Mouse (Mus musculus): ENCODE measurements around the gene Sf3a2. TPM values are rescaled to one million over a fixed set of nuclear protein-coding genes. Genes with fewer than 3 reads are reported as not detected.

Gene Sf3a2
- polyA plus RNA-seq, 1 experiment from 2014 or later, result 69.6 TPM

DNA sequence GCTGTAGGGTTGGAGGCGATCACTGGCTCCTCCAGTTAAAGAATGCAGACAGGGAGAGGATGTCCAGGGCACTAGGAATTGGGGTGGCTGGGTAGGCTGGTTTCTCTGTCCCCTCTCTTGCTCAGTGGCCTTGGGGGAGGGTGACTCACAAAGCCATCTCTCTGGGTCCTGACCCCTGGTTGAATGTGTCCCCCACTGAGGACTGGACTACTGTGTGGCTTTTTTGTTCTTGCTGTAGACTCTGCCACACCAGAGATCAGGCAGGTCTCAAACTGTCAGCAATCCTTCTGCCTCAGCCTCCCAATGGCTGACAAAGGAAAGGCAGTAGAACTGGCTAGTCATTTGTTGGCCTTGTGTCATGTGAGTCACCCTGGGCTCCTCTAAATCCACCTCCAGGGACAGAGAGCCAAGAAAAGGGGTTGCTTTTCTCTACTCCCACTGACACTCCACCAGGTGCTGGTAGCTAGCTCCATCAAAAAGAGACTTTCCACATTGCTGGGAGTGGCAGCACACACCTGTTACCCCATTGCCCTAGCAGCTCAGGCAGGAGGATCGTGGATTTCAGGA, 40.4 kb downstream of the Sf3a2 start:
- ATAC-seq (ENCODE audit: low read depth), result no peak
- H3K9ac ChIP-seq (ENCODE audit: low read depth, low read length), result no peak overlapping the region
- H3K36me3 ChIP-seq (ENCODE audit: control insufficient read depth, insufficient read depth, low read length), result no peaks in the 10 kb centered on the region
- peaks cover 38% of the 10 kb centered on the region for H3K27me3 ChIP-seq (replicated peaks; ENCODE audit: control insufficient read depth, insufficient read depth, low read length)
- 54% methylated on average over 2 of the region's 2 CpGs for WGBS
- H3K27ac ChIP-seq (replicated peaks; ENCODE audit: low read depth, low read length), result no peak overlapping the region
- H3K4me3 ChIP-seq (ENCODE audit: low read depth, low read length), result no peak overlapping the region
- peaks cover 7% of the 10 kb centered on the region; the same call in 1 of the 2 replicates for H3K9me3 ChIP-seq (ENCODE audit: control insufficient read depth, low read length)
- DNase-seq (ENCODE audit: low spot score), result no peak
- no peaks in the 10 kb centered on the region for H3K4me1 ChIP-seq (ENCODE audit: control insufficient read depth, insufficient read depth, low read length)
- no peak overlapping the region for H3K4me2 ChIP-seq (ENCODE audit: low read depth, low read length)

DNA sequence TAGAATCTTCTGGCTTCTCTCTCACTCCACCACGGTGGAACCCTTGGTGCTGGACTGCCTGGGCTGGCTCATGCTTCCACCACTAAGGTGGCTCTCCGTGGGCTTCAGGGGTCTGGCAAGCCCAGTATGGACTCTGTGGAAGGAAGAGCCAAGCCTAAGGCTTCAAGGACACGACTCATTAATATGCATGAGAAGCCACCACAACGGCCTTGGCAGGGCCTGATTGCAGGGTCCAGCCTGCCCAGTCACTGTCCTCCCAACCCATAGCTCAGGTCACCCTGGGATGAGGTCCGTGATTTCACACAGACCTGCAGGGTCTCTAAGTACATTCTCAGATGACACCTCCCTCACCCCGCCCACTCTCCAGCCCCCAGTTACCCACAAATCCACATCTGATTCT, 41.9 kb downstream of the Sf3a2 start:
- no peaks in the 10 kb centered on the region for H3K4me1 ChIP-seq (ENCODE audit: control insufficient read depth, insufficient read depth, low read length)
- H3K9ac ChIP-seq (ENCODE audit: low read depth, low read length), result no peak overlapping the region
- H3K4me3 ChIP-seq (ENCODE audit: low read depth, low read length), result no peak overlapping the region
- H3K27me3 ChIP-seq (replicated peaks; ENCODE audit: control insufficient read depth, insufficient read depth, low read length), result peaks cover 44% of the 10 kb centered on the region
- no peak for ATAC-seq (ENCODE audit: low read depth)
- WGBS, result 68% methylated on average over 6 of the region's 6 CpGs
- H3K36me3 ChIP-seq (ENCODE audit: control insufficient read depth, insufficient read depth, low read length), result no peaks in the 10 kb centered on the region
- DNase-seq (ENCODE audit: low spot score), result no peak
- no peak overlapping the region for H3K27ac ChIP-seq (replicated peaks; ENCODE audit: low read depth, low read length)
- H3K4me2 ChIP-seq (ENCODE audit: low read depth, low read length), result no peak overlapping the region
- H3K9me3 ChIP-seq (ENCODE audit: control insufficient read depth, low read length), result peaks cover 1% of the 10 kb centered on the region; the same call in 1 of the 2 replicates

DNA sequence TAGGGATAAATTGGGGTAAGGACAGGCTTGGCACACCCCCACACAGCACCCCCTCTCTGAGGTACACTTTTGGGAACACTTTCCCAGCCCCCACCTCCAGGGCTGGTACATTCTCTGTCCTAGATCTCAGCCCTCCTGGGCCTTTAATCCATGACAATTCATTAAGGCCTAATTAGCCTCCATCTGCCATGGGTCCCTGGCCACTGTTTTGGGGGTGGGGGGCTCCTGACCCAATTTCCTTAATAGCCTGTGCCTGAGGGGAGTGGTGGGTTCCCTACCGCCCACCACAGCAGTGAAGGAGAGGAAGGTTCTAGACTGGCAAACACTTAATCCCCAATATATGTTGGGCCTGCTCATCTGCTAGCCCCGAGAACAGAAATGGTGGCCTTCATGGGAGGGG, 43.7 kb downstream of the Sf3a2 start:
- peaks cover 37% of the 10 kb centered on the region for H3K27me3 ChIP-seq (replicated peaks; ENCODE audit: control insufficient read depth, insufficient read depth, low read length)

DNA sequence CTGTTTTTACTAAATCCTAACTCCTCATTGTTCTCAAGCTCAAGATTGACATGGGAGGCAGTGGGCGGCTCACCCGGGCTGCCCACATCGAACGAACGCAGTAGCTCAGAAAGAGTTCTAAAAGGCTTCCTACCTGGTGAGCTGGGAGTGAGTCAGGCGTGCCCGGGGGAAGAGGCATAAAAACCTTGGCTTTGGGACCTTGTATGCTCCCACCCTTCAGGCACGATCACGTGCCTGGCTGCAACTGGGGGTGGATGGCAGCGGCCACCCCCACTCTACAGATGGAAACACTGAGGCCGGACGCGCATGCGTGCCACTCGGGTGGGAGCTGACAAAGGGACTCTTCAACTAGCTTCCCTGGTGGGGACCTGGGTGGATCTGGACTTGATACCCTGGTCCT, 44.3 kb downstream of the Sf3a2 start:
- no peaks in the 10 kb centered on the region for H3K4me1 ChIP-seq (ENCODE audit: control insufficient read depth, insufficient read depth, low read length)
- no peaks in the 10 kb centered on the region for H3K9me3 ChIP-seq (ENCODE audit: control insufficient read depth, low read length)
- H3K4me3 ChIP-seq (ENCODE audit: low read depth, low read length), result no peak overlapping the region
- H3K27me3 ChIP-seq (replicated peaks; ENCODE audit: control insufficient read depth, insufficient read depth, low read length), result peaks cover 37% of the 10 kb centered on the region
- H3K4me2 ChIP-seq (ENCODE audit: low read depth, low read length), result no peak overlapping the region
- DNase-seq (ENCODE audit: low spot score), result no peak
- ATAC-seq (ENCODE audit: low read depth), result no peak
- H3K27ac ChIP-seq (replicated peaks; ENCODE audit: low read depth, low read length), result no peak overlapping the region
- 78% methylated on average over 15 of the region's 15 CpGs for WGBS
- no peak overlapping the region for H3K9ac ChIP-seq (ENCODE audit: low read depth, low read length)
- H3K36me3 ChIP-seq (ENCODE audit: control insufficient read depth, insufficient read depth, low read length), result no peaks in the 10 kb centered on the region

More for the DNA sequence above, 43.7 kb downstream of the Sf3a2 start:
- 93% methylated on average over 2 of the region's 2 CpGs for WGBS
- H3K4me2 ChIP-seq (ENCODE audit: low read depth, low read length), result no peak overlapping the region
- H3K9me3 ChIP-seq (ENCODE audit: control insufficient read depth, low read length), result no peaks in the 10 kb centered on the region
- no peak overlapping the region for H3K27ac ChIP-seq (replicated peaks; ENCODE audit: low read depth, low read length)
- H3K4me3 ChIP-seq (ENCODE audit: low read depth, low read length), result no peak overlapping the region
- no peaks in the 10 kb centered on the region for H3K36me3 ChIP-seq (ENCODE audit: control insufficient read depth, insufficient read depth, low read length)
- no peaks in the 10 kb centered on the region for H3K4me1 ChIP-seq (ENCODE audit: control insufficient read depth, insufficient read depth, low read length)
- no peak for ATAC-seq (ENCODE audit: low read depth)
- DNase-seq (ENCODE audit: low spot score), result no peak
- no peak overlapping the region for H3K9ac ChIP-seq (ENCODE audit: low read depth, low read length)

DNA sequence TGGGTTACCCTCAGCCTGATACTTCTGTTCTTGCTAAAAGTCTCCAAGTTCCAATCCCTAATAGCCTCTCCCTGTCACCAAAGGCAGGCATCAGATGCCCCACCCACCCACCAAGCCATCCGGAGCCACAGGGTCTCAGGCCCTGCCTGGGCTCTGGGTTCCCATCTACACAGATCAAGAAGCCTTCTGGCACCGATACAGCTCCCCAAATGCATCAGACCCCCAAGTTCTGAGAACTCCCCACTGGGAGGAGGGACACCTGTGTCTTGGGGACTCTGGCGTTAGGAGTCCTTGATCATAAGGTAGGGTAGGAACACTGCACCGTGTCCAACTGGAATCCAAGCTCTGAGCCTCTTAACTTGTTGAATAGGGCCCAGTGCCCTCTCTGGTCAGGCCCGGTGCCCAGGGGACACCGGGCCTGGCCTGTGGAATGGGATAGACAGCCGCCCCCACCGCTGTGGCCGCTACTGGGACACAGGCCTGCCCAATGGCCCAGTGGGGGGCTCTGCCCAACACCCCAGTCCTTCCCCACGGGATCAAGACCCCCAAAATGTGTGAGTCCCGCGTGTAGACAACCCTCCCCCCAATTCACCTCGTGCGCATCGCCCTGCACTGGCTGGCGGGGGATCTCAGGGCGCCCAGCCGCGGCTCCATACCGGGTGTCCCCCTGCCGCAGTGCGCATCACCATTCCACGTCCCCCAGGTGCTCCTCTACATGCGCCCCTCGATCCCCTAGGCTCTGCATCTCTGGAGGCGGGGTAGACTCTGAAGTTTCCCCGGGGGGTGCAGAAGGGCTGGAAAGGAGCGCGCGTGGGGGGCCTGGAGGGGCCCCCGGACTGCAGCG, 45.3 kb downstream of the Sf3a2 start:
- ATAC-seq (ENCODE audit: low read depth), result no peak
- H3K9me3 ChIP-seq (ENCODE audit: control insufficient read depth, low read length), result no peaks in the 10 kb centered on the region
- H3K4me3 ChIP-seq (ENCODE audit: low read depth, low read length), result peak overlapping the region; percentile 53
- no peak overlapping the region for H3K27ac ChIP-seq (replicated peaks; ENCODE audit: low read depth, low read length)
- no peaks in the 10 kb centered on the region for H3K36me3 ChIP-seq (ENCODE audit: control insufficient read depth, insufficient read depth, low read length)
- DNase-seq (ENCODE audit: low spot score), result no peak
- WGBS, result 23% methylated on average over 14 of the region's 32 CpGs
- H3K27me3 ChIP-seq (replicated peaks; ENCODE audit: control insufficient read depth, insufficient read depth, low read length), result peaks cover 37% of the 10 kb centered on the region
- no peaks in the 10 kb centered on the region for H3K4me1 ChIP-seq (ENCODE audit: control insufficient read depth, insufficient read depth, low read length)
- peak overlapping the region; percentile 68 for H3K9ac ChIP-seq (ENCODE audit: low read depth, low read length)
- H3K4me2 ChIP-seq (ENCODE audit: low read depth, low read length), result peak overlapping the region; percentile 96

DNA sequence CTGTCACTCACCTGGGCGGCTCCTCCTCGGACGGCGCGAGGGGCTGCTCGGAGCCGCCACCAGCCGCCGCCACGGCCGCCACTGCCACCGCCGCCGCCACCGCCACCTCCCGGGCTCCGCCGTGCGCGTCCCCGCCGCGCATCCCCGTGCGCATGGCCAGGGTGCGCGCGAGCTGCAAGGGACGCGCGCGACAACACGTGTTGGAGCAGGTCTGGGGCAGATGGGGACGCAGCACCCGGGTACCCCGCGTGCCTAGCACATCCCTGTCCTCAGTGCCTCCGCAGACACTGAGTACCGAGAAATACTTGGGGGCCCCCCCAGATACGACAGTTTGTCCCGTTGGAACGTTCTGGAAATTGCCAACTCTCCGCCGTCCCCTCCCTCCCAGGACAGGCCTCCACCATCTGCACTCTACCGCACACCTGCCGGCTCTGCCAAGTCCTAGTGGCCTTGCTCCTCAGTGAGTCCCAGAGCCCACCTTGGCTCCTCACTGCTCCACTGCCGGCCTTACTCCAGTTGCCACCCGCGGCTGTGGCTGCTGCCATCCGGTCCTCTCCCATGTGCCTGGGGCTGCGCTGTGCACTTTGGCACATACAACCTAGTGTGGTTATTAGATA, 46.0 kb downstream of the Sf3a2 start, which contains the start of gene Lingo3:
Gene Lingo3, minus strand, starts transcription at position 109 of the 617 bp plus-strand sequence.
- no peaks in the 10 kb centered on the region for H3K36me3 ChIP-seq (ENCODE audit: control insufficient read depth, insufficient read depth, low read length)
- H3K9ac ChIP-seq (ENCODE audit: low read depth, low read length), result peak within 1 kb of the TSS; percentile 68
- peak within 1 kb of the TSS; percentile 96 for H3K4me2 ChIP-seq (ENCODE audit: low read depth, low read length)
- no peak within 1 kb of the TSS for H3K27ac ChIP-seq (replicated peaks; ENCODE audit: low read depth, low read length)
- peak within 1 kb of the TSS; percentile 53 for H3K4me3 ChIP-seq (ENCODE audit: low read depth, low read length)
- ATAC-seq (ENCODE audit: low read depth) (0 out of 2 replicates have a peak, but pooled peaks have one; percentile 33), DNase-seq (ENCODE audit: low spot score) (peak; percentile 30)
- WGBS, result 5% methylated on average over 24 of the region's 51 CpGs
- H3K4me1 ChIP-seq (ENCODE audit: control insufficient read depth, insufficient read depth, low read length), result no peaks in the 10 kb centered on the region
- H3K27me3 ChIP-seq (replicated peaks; ENCODE audit: control insufficient read depth, insufficient read depth, low read length), result peaks cover 37% of the 10 kb centered on the region
- H3K9me3 ChIP-seq (ENCODE audit: control insufficient read depth, low read length), result no peaks in the 10 kb centered on the region

DNA sequence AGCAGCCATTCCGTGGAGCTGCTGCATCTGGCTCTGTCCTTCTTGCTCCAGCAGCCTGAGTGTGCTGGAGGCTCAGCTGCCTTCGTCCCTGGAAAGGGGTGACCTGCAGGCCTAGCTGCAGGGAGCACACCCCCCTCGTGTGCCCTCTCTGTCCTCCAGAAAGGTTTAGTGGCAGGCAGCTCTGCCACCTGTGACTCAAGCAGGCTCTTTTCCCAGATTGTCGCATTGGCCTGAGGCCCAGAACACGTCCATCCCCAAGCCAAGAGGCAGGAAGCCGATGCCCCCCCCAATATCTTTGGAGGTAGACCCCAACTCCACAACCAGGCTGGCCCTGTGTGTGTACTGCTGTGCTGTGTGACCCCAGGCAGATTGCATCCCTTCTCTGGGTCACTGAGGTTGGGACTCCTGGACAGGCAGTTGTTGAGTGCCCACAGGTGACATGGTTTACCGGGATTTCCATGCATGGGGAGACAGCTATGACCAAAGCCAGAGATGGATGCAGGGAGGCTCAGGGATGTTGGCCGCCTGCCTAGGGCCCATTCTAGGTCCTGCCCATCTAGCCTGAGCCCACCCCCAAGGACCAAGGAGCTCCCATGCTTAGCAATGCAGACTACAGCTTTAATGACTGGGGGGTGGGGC, 47.2 kb downstream of the Sf3a2 start:
- Histone ChIP-seq H3K4me2 (ENCODE audit: low read depth, low read length) (no peak overlapping the region), H3K27me3 (replicated peaks; ENCODE audit: control insufficient read depth, insufficient read depth, low read length) (peaks cover 37% of the 10 kb centered on the region), H3K9ac (ENCODE audit: low read depth, low read length) (no peak overlapping the region), H3K4me1 (ENCODE audit: control insufficient read depth, insufficient read depth, low read length) (no peaks in the 10 kb centered on the region), H3K36me3 (ENCODE audit: control insufficient read depth, insufficient read depth, low read length) (no peaks in the 10 kb centered on the region), H3K27ac (replicated peaks; ENCODE audit: low read depth, low read length) (no peak overlapping the region), H3K4me3 (ENCODE audit: low read depth, low read length) (no peak overlapping the region), H3K9me3 (ENCODE audit: control insufficient read depth, low read length) (no peaks in the 10 kb centered on the region)
- ATAC-seq (ENCODE audit: low read depth), result no peak
- no peak for DNase-seq (ENCODE audit: low spot score)
- WGBS, result 67% methylated on average over 8 of the region's 8 CpGs

DNA sequence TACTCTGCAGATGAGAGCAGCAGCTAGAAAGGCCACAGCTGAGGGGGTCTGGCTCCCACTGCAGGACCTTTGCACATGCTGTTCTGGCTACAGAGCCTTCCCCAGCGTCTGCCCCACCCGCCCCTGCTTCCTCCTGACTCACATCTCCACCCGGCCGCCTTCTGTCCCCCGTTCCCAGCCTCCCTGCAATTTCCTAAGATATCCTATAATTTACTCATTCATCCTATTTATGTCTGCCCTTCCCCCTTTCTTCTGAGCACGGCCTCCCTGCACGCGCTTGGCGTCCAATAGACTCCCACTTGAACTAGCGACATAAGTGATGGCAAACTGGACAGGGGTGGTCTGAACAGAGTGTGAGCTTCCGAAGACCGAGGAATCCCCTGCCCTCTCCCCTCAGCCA, 47.7 kb downstream of the Sf3a2 start:
- ATAC-seq (ENCODE audit: low read depth), result no peak
- no peak overlapping the region for H3K27ac ChIP-seq (replicated peaks; ENCODE audit: low read depth, low read length)
- H3K9me3 ChIP-seq (ENCODE audit: control insufficient read depth, low read length), result no peaks in the 10 kb centered on the region
- peaks cover 37% of the 10 kb centered on the region for H3K27me3 ChIP-seq (replicated peaks; ENCODE audit: control insufficient read depth, insufficient read depth, low read length)
- no peak for DNase-seq (ENCODE audit: low spot score)
- H3K4me1 ChIP-seq (ENCODE audit: control insufficient read depth, insufficient read depth, low read length), result no peaks in the 10 kb centered on the region
- WGBS, result 76% methylated on average over 12 of the region's 12 CpGs
- no peak overlapping the region for H3K4me3 ChIP-seq (ENCODE audit: low read depth, low read length)
- H3K4me2 ChIP-seq (ENCODE audit: low read depth, low read length), result no peak overlapping the region
- peaks cover under 1% of the 10 kb centered on the region; the same call in 1 of the 2 replicates for H3K36me3 ChIP-seq (ENCODE audit: control insufficient read depth, insufficient read depth, low read length)
- H3K9ac ChIP-seq (ENCODE audit: low read depth, low read length), result no peak overlapping the region
